Mouse (Mus musculus): Measurements from ENCODE around the gene Trim31.
"Not testable (repeated sequence)": the region's sequence is repeated elsewhere in the genome, so short reads cannot be mapped to it uniquely, and the experiment has no call there.

Trim31 gene

GRCm38 (mm10) chr17:36897552-36898205, at the start of gene Trim31:
TSS of gene Trim31 (plus strand) at chr17:36898118.
- no peak for DNase-seq

- DNase-seq: no peak
These were observed 49.0 kb upstream of the Trim31 start for GRCm38 (mm10) chr17:36848911-36849310.

GRCm38 (mm10) chr17:36849992-36850391, 47.9 kb upstream of the Trim31 start:
- DNase-seq: no peak

- no peak for DNase-seq
These were observed 46.7 kb upstream of the Trim31 start for GRCm38 (mm10) chr17:36851200-36851599.

- no peak for DNase-seq
These were observed 46.3 kb upstream of the Trim31 start for GRCm38 (mm10) chr17:36851627-36852026.

GRCm38 (mm10) chr17:36855484-36855883, 42.4 kb upstream of the Trim31 start:
- no peak for DNase-seq

- no peak for DNase-seq
These were observed 41.7 kb upstream of the Trim31 start for GRCm38 (mm10) chr17:36856236-36856635.

GRCm38 (mm10) chr17:36858181-36858580, 39.7 kb upstream of the Trim31 start:
- no peak for DNase-seq

- no peak for DNase-seq
These were observed 36.2 kb upstream of the Trim31 start for GRCm38 (mm10) chr17:36861680-36862079.

- peak; percentile 36 to 39 for DNase-seq
These were observed 31.0 kb upstream of the Trim31 start, which contains the start of gene Trim15 for GRCm38 (mm10) chr17:36866719-36867527. TSS of gene Trim15 (minus strand) at chr17:36867210.

- DNase-seq: no peak
These were observed 29.1 kb upstream of the Trim31 start for GRCm38 (mm10) chr17:36868836-36869235.

GRCm38 (mm10) chr17:36869284-36869954, 28.5 kb upstream of the Trim31 start, which contains the start of gene Trim10:
TSS of gene Trim10 (plus strand) at chr17:36869574.
- DNase-seq: no peak

- no peak for DNase-seq
These were observed 27.7 kb upstream of the Trim31 start for GRCm38 (mm10) chr17:36869955-36870810.

GRCm38 (mm10) chr17:36874636-36875035, 23.3 kb upstream of the Trim31 start:
- DNase-seq: no peak

- no peak for DNase-seq
These were observed 14.6 kb upstream of the Trim31 start for GRCm38 (mm10) chr17:36883350-36883749.

- no peak for DNase-seq
These were observed 12.7 kb upstream of the Trim31 start for GRCm38 (mm10) chr17:36885132-36885790.

- DNase-seq: no peak
These were observed 7.6 kb upstream of the Trim31 start, which contains the start of gene Trim40 for GRCm38 (mm10) chr17:36890073-36890903. TSS of gene Trim40 (minus strand) at chr17:36890123.

- not testable (repeated sequence) for DNase-seq
These were observed 6.4 kb upstream of the Trim31 start for GRCm38 (mm10) chr17:36891496-36891895.

GRCm38 (mm10) chr17:36892362-36892761, 5.6 kb upstream of the Trim31 start:
- DNase-seq: peak; percentile 12 to 33

- no peak for DNase-seq
These were observed 4.5 kb upstream of the Trim31 start for GRCm38 (mm10) chr17:36893387-36893786.

- DNase-seq: peak; percentile 8 to 49
These were observed 1.3 kb upstream of the Trim31 start for GRCm38 (mm10) chr17:36896583-36896982.
